Mouse (Mus musculus) liver, adult 2 months (tissue): ENCODE measurements around the gene Dda1.

Experiments
- CTCF ChIP-seq: fragments of 200-500 bp; IDR thresholded peaks from 2 replicates; pipeline ENCODE4 v1.5.1; 2011; ENCODE audit warnings: low read depth, low read length, control low read depth
- POLR2A ChIP-seq: fragments of 200-500 bp; IDR thresholded peaks from 2 replicates; pipeline ENCODE4 v1.6.1; 2011; ENCODE audit warnings: low read length, control low read depth; ENCODE audit not compliant: insufficient read depth; ENCODE audit errors: extremely low read depth

DNA sequence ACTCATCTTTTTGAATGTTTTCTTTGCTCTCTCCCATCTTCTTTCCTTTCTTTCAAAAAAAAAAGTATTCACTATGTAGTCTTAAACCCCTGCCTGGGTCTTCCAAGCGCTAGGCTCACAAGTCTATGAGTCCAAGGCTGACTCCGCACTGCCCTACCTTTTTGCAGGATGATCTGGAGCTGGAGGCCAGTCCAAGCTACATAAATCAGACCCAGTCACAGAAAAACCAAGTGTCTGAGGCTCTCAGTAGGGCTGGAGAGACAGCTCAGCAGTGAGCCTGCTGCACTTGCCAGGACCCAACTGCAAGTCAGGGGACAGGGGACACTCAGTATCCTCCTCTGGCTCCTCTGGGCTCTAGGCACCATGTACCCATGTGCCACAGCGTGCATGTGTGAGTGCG, 35.4 kb downstream of the Dda1 start:
- TF ChIP-seq CTCF (no peak), POLR2A (no peak)
